Mouse (Mus musculus) hindbrain, postnatal 0 days (tissue): ENCODE measurements at regions not wholly inside any gene's neighbourhood (a gene's known extent, or its start where the extent isn't known, plus 50 kb on each side); places are given as distances from the start of the nearest gene placed in this dataset.

ENCODE experiments used
- ATAC-seq: fragments of 200-750 bp; cut with Nextera tagmentation; 2 replicates; pipeline ENCODE4 v1.8.0; 2017; ENCODE audit warnings: mild to moderate bottlenecking, moderate TSS enrichment, moderate library complexity
- DNase-seq: peaks from one replicate; pipeline ENCODE4 v3.0.0-alpha.2; 2015; ENCODE audit warnings: low spot score
- H3K27ac ChIP-seq: fragments of 300-500 bp; sonication (generic); 2 replicates; pipeline ENCODE4 v1.5.1; 2014; ENCODE audit warnings: mild to moderate bottlenecking
- H3K27me3 ChIP-seq: fragments of 300-500 bp; sonication (generic); 2 replicates; pipeline ENCODE4 v1.6.1; 2014; ENCODE audit warnings: low read length, mixed read lengths; ENCODE audit not compliant: insufficient read depth
- H3K36me3 ChIP-seq: fragments of 300-500 bp; sonication (generic); 2 replicates; pipeline ENCODE4 v1.6.1; 2014; ENCODE audit warnings: low read length, mixed read lengths; ENCODE audit not compliant: insufficient read depth
- H3K4me1 ChIP-seq: fragments of 300-500 bp; sonication (generic); 2 replicates; pipeline ENCODE4 v1.6.1; 2014; ENCODE audit warnings: antibody characterized with exemption, low read length, mixed read lengths; ENCODE audit not compliant: insufficient read depth
- H3K4me2 ChIP-seq: fragments of 300-500 bp; sonication (generic); 2 replicates; pipeline ENCODE4 v1.6.1; 2014; ENCODE audit warnings: low read depth, mild to moderate bottlenecking, low read length, moderate library complexity, mixed read lengths
- H3K4me3 ChIP-seq: fragments of 300-500 bp; sonication (generic); 2 replicates; pipeline ENCODE4 v1.5.1; 2014; ENCODE audit warnings: low read length
- H3K9ac ChIP-seq: fragments of 300-500 bp; sonication (generic); replicated peaks from 2 replicates; pipeline ENCODE4 v1.6.1; 2014; ENCODE audit warnings: mild to moderate bottlenecking, low read length, moderate library complexity, mixed read lengths
- H3K9me3 ChIP-seq: fragments of 300-500 bp; sonication (generic); 2 replicates; pipeline ENCODE4 v1.6.1; 2016; ENCODE audit warnings: low read length, mixed read lengths
- CTCF ChIP-seq: IDR thresholded peaks from 2 replicates; pipeline ENCODE4 v1.5.1; 2016; ENCODE audit warnings: antibody characterized with exemption, control low read depth, low read depth
- WGBS: fragments of 180-500 bp; shearing (Covaris S2); extraction: QIAGEN DNeasy Blood & Tissue Kit; methylation state at CpG from one replicate; pipeline ENCODE4 v1.1.7; 2014; 5-methylcytosine and 5-hydroxymethylcytosine counted together

- Histone ChIP-seq H3K27ac (no peak overlapping the region), H3K36me3 (no peaks in the 10 kb centered on the region), H3K4me3 (no peak overlapping the region), H3K27me3 (no peaks in the 10 kb centered on the region), H3K4me2 (no peak overlapping the region), H3K9me3 (no peaks in the 10 kb centered on the region), H3K9ac (no peak overlapping the region), H3K4me1 (0 out of 2 replicates have a peak, but pooled peaks cover 6% of the 10 kb centered on the region)
- ATAC-seq (no peak), DNase-seq (no peak)
- WGBS = 82% methylated on average over 3 of the region's 3 CpGs
- TF ChIP-seq CTCF = no peak
Measured at GRCm38 (mm10) chr1:193663587-193663986, 293.5 kb upstream of the Camk1g start.

GRCm38 (mm10) chr1:193662166-193662890 is 292.2 kb upstream of the Camk1g start:
- Histone ChIP-seq H3K9me3 (no peaks in the 10 kb centered on the region), H3K27me3 (no peaks in the 10 kb centered on the region), H3K9ac (no peak overlapping the region), H3K4me2 (no peak overlapping the region), H3K36me3 (no peaks in the 10 kb centered on the region), H3K4me3 (no peak overlapping the region), H3K4me1 (0 out of 2 replicates have a peak, but pooled peaks cover 6% of the 10 kb centered on the region), H3K27ac (no peak overlapping the region)
- ATAC-seq (no peak), DNase-seq (no peak)
- TF ChIP-seq CTCF = no peak
- WGBS = 49% methylated on average over 3 of the region's 3 CpGs

- Histone ChIP-seq H3K27ac (no peak overlapping the region), H3K9ac (no peak overlapping the region), H3K4me1 (0 out of 2 replicates have a peak, but pooled peaks cover 6% of the 10 kb centered on the region), H3K36me3 (no peaks in the 10 kb centered on the region), H3K4me2 (no peak overlapping the region), H3K9me3 (no peaks in the 10 kb centered on the region), H3K27me3 (no peaks in the 10 kb centered on the region), H3K4me3 (no peak overlapping the region)
- ATAC-seq (no peak), DNase-seq (no peak)
- 79% methylated on average over 4 of the region's 4 CpGs for WGBS
- no peak for TF ChIP-seq CTCF
Measured at GRCm38 (mm10) chr1:193661377-193661776, 291.3 kb upstream of the Camk1g start.

- Histone ChIP-seq H3K4me2 (no peak overlapping the region), H3K27me3 (no peaks in the 10 kb centered on the region), H3K27ac (no peak overlapping the region), H3K9me3 (no peaks in the 10 kb centered on the region), H3K36me3 (no peaks in the 10 kb centered on the region), H3K4me1 (no peaks in the 10 kb centered on the region), H3K9ac (no peak overlapping the region), H3K4me3 (no peak overlapping the region)
- 73% methylated on average over 14 of the region's 14 CpGs for WGBS
- ATAC-seq = no peak
- TF ChIP-seq CTCF = no peak
- no peak for DNase-seq
Measured at GRCm38 (mm10) chr1:193655076-193655677, 285.1 kb upstream of the Camk1g start.

- ATAC-seq (no peak), DNase-seq (no peak)
- no peak overlapping the region for H3K4me2 ChIP-seq
- H3K27me3 ChIP-seq = no peaks in the 10 kb centered on the region
- no peak; the same call in 1 of the 2 replicates for TF ChIP-seq CTCF
- H3K9ac ChIP-seq = no peak overlapping the region
- no peak overlapping the region for H3K4me3 ChIP-seq
- H3K36me3 ChIP-seq = no peaks in the 10 kb centered on the region
- H3K27ac ChIP-seq = no peak overlapping the region
- no peaks in the 10 kb centered on the region for H3K9me3 ChIP-seq
- no peaks in the 10 kb centered on the region for H3K4me1 ChIP-seq
Measured at GRCm38 (mm10) chr1:193650275-193650674, 280.2 kb upstream of the Camk1g start.

- ATAC-seq (no peak), DNase-seq (no peak)
- Histone ChIP-seq H3K36me3 (no peaks in the 10 kb centered on the region), H3K9me3 (no peaks in the 10 kb centered on the region), H3K9ac (no peak overlapping the region), H3K4me2 (no peak overlapping the region), H3K27me3 (no peaks in the 10 kb centered on the region), H3K4me1 (no peaks in the 10 kb centered on the region), H3K27ac (no peak overlapping the region), H3K4me3 (no peak overlapping the region)
- no peak for TF ChIP-seq CTCF
- WGBS = 97% methylated on average over 1 of the region's 1 CpGs
Measured at GRCm38 (mm10) chr1:193649400-193649799, 279.3 kb upstream of the Camk1g start.
